Mouse (Mus musculus) midbrain, embryonic 11.5 days (tissue): Measurements from ENCODE around the gene BC049715. TPM values are rescaled to one million over a fixed set of nuclear protein-coding genes. Genes with fewer than 3 reads are reported as not detected.
A peak's percentile ranks its signal among the peaks of the same experiment; 100 is the strongest.

ENCODE experiments used
- ATAC-seq: fragments of 200-750 bp; cut with Nextera tagmentation; 2 replicates; pipeline ENCODE4 v1.8.0; 2017; ENCODE audit warnings: moderate TSS enrichment, moderate library complexity; ENCODE audit not compliant: low FRiP score
- DNase-seq: peaks from one replicate; pipeline ENCODE4 v3.0.0; 2015; ENCODE audit warnings: low spot score; ENCODE audit errors: missing footprints
- H3K27ac ChIP-seq: fragments of 300-500 bp; sonication (generic); 2 replicates; pipeline ENCODE4 v1.5.1; 2014; ENCODE audit warnings: low read depth, low read length
- H3K27me3 ChIP-seq: fragments of 300-500 bp; sonication (generic); 2 replicates; pipeline ENCODE4 v1.6.1; 2014; ENCODE audit warnings: mild to moderate bottlenecking, low read length, moderate library complexity, mixed read lengths; ENCODE audit not compliant: control insufficient read depth, insufficient read depth
- H3K36me3 ChIP-seq: fragments of 300-500 bp; sonication (generic); 2 replicates; pipeline ENCODE4 v1.6.1; 2014; ENCODE audit warnings: mild to moderate bottlenecking, low read length, moderate library complexity, mixed read lengths; ENCODE audit not compliant: control insufficient read depth, insufficient read depth
- H3K4me1 ChIP-seq: fragments of 300-500 bp; sonication (generic); 2 replicates; pipeline ENCODE4 v1.6.1; 2014; ENCODE audit warnings: low read length; ENCODE audit not compliant: control insufficient read depth, insufficient read depth
- H3K4me2 ChIP-seq: fragments of 300-500 bp; sonication (generic); 2 replicates; pipeline ENCODE4 v1.6.1; 2014; ENCODE audit warnings: mild to moderate bottlenecking, moderate library complexity
- H3K4me3 ChIP-seq: fragments of 300-500 bp; sonication (generic); 2 replicates; pipeline ENCODE4 v1.5.1; 2014; ENCODE audit warnings: low read depth, low read length
- H3K9ac ChIP-seq: fragments of 300-500 bp; sonication (generic); 2 replicates; pipeline ENCODE4 v1.6.1; 2014; ENCODE audit warnings: low read length
- H3K9me3 ChIP-seq: fragments of 300-500 bp; sonication (generic); 2 replicates; pipeline ENCODE4 v1.6.1; 2016; ENCODE audit warnings: low read length; ENCODE audit not compliant: control insufficient read depth
- WGBS: fragments of 180-500 bp; shearing (Covaris S2); extraction: QIAGEN DNeasy Blood & Tissue Kit; methylation state at CpG from one replicate; pipeline ENCODE4 v1.1.7; 2014; 5-methylcytosine and 5-hydroxymethylcytosine counted together
- polyA plus RNA-seq: library from polyadenylated mRNA; unstranded; fragments of >200 nt; fragmentation: Nextera tagmentation; extraction: Ambion mirVana; gene quantifications from 2 replicates; pipeline ENCODE4 v1.2.1, GENCODE M21; 2014

Gene BC049715
- polyA plus RNA-seq, 1 experiment from 2014 or later, result 1.2 TPM

GRCm38 (mm10) chr6:136816826-136817225, 10.6 kb upstream of the BC049715 start:
- Histone ChIP-seq H3K36me3 (peaks cover 47% of the 10 kb centered on the region), H3K4me2 (no peak overlapping the region), H3K27ac (no peak overlapping the region), H3K4me3 (no peak overlapping the region), H3K9ac (no peak overlapping the region), H3K27me3 (no peaks in the 10 kb centered on the region), H3K9me3 (no peaks in the 10 kb centered on the region), H3K4me1 (no peaks in the 10 kb centered on the region)
- no peak for ATAC-seq
- no peak for DNase-seq
- WGBS, result 92% methylated on average over 21 of the region's 21 CpGs

GRCm38 (mm10) chr6:136817549-136817948, 9.9 kb upstream of the BC049715 start:
- WGBS, result 99% methylated on average over 3 of the region's 3 CpGs
- H3K27ac ChIP-seq, result no peak overlapping the region
- DNase-seq (no peak), ATAC-seq (no peak)
- no peak overlapping the region for H3K4me2 ChIP-seq
- no peak overlapping the region for H3K4me3 ChIP-seq
- H3K9me3 ChIP-seq, result no peaks in the 10 kb centered on the region
- H3K27me3 ChIP-seq, result no peaks in the 10 kb centered on the region
- no peak overlapping the region for H3K9ac ChIP-seq
- H3K36me3 ChIP-seq, result peaks cover 53% of the 10 kb centered on the region
- H3K4me1 ChIP-seq, result no peaks in the 10 kb centered on the region

- Histone ChIP-seq H3K4me2 (no peak overlapping the region), H3K4me3 (no peak overlapping the region), H3K4me1 (no peaks in the 10 kb centered on the region), H3K27me3 (no peaks in the 10 kb centered on the region), H3K9me3 (no peaks in the 10 kb centered on the region), H3K36me3 (peaks cover 56% of the 10 kb centered on the region), H3K9ac (no peak overlapping the region), H3K27ac (no peak overlapping the region)
- 97% methylated on average over 21 of the region's 21 CpGs for WGBS
- DNase-seq (no peak), ATAC-seq (no peak; the same call in 1 of the 2 replicates)
Measured at GRCm38 (mm10) chr6:136820381-136820780, 7.0 kb upstream of the BC049715 start.

- Histone ChIP-seq H3K9ac (no peak overlapping the region), H3K4me2 (no peak overlapping the region), H3K9me3 (no peaks in the 10 kb centered on the region), H3K4me1 (no peaks in the 10 kb centered on the region), H3K36me3 (peaks cover 49% of the 10 kb centered on the region), H3K27ac (no peak overlapping the region), H3K4me3 (no peak overlapping the region), H3K27me3 (no peaks in the 10 kb centered on the region)
- DNase-seq (no peak), ATAC-seq (no peak)
- 97% methylated on average over 18 of the region's 18 CpGs for whole genome bisulfite sequencing
Measured at GRCm38 (mm10) chr6:136821086-136821485, 6.3 kb upstream of the BC049715 start.

GRCm38 (mm10) chr6:136824987-136825386, 2.4 kb upstream of the BC049715 start:
- no peak for ATAC-seq
- 93% methylated on average over 8 of the region's 8 CpGs for WGBS
- DNase-seq, result peak; percentile 53
- Histone ChIP-seq H3K27ac (no peak overlapping the region), H3K27me3 (no peaks in the 10 kb centered on the region), H3K4me2 (no peak overlapping the region), H3K4me3 (no peak overlapping the region), H3K9ac (no peak overlapping the region), H3K36me3 (peaks cover 32% of the 10 kb centered on the region), H3K4me1 (peaks cover 4% of the 10 kb centered on the region), H3K9me3 (no peaks in the 10 kb centered on the region)

- no peak for DNase-seq
- Histone ChIP-seq H3K27me3 (no peaks in the 10 kb centered on the region), H3K9me3 (no peaks in the 10 kb centered on the region), H3K4me2 (peak overlapping the region; percentile 72), H3K4me1 (peaks cover 4% of the 10 kb centered on the region), H3K9ac (peak overlapping the region; percentile 99), H3K36me3 (peaks cover 18% of the 10 kb centered on the region), H3K27ac (no peak overlapping the region), H3K4me3 (peak overlapping the region; percentile 100)
- WGBS, result 22% methylated on average over 7 of the region's 7 CpGs
- no peak for ATAC-seq
Measured at GRCm38 (mm10) chr6:136827116-136827515, 310 bp upstream of the BC049715 start.

GRCm38 (mm10) chr6:136827881-136828561, 595 bp downstream of the BC049715 start, which contains the start of gene Wbp11:
Gene Wbp11, minus strand, starts transcription at chr6:136828233.
- no peaks in the 10 kb centered on the region for H3K9me3 ChIP-seq
- H3K4me3 ChIP-seq, result peak within 1 kb of the TSS; percentile 100
- peak within 1 kb of the TSS; percentile 99 for H3K9ac ChIP-seq
- peaks cover 4% of the 10 kb centered on the region for H3K4me1 ChIP-seq
- DNase-seq (peak; percentile 98), ATAC-seq (peak; percentile 100)
- H3K27me3 ChIP-seq, result no peaks in the 10 kb centered on the region
- H3K4me2 ChIP-seq, result peak within 1 kb of the TSS; percentile 72
- peaks cover 9% of the 10 kb centered on the region; the same call in 1 of the 2 replicates for H3K36me3 ChIP-seq
- H3K27ac ChIP-seq, result peak within 1 kb of the TSS; percentile 48
- WGBS, result under 1% methylated on average over 45 of the region's 45 CpGs

- H3K9ac ChIP-seq, result peak overlapping the region; percentile 99
- WGBS, result 34% methylated on average over 4 of the region's 4 CpGs
- DNase-seq (peak; percentile 86), ATAC-seq (peak; percentile 7; the same call in 1 of the 2 replicates)
- H3K27ac ChIP-seq, result no peak overlapping the region
- peak overlapping the region; percentile 50 for H3K4me2 ChIP-seq
- H3K9me3 ChIP-seq, result no peaks in the 10 kb centered on the region
- peak overlapping the region; percentile 100 for H3K4me3 ChIP-seq
- H3K36me3 ChIP-seq, result peaks cover 9% of the 10 kb centered on the region; the same call in 1 of the 2 replicates
- H3K27me3 ChIP-seq, result no peaks in the 10 kb centered on the region
- peaks cover 4% of the 10 kb centered on the region for H3K4me1 ChIP-seq
Measured at GRCm38 (mm10) chr6:136828681-136829080, 1.3 kb downstream of the BC049715 start.

- DNase-seq (no peak), ATAC-seq (no peak)
- H3K9me3 ChIP-seq, result no peaks in the 10 kb centered on the region
- peaks cover 4% of the 10 kb centered on the region for H3K4me1 ChIP-seq
- H3K27me3 ChIP-seq, result no peaks in the 10 kb centered on the region
- no peak overlapping the region for H3K4me2 ChIP-seq
- no peak overlapping the region for H3K9ac ChIP-seq
- no peak overlapping the region for H3K4me3 ChIP-seq
- no peaks in the 10 kb centered on the region for H3K36me3 ChIP-seq
- 76% methylated on average over 5 of the region's 5 CpGs for WGBS
- no peak overlapping the region for H3K27ac ChIP-seq
Measured at GRCm38 (mm10) chr6:136831712-136832111, 4.3 kb downstream of the BC049715 start.
